Mouse (Mus musculus): Measurements from ENCODE around the gene Car11. TPM values are rescaled to one million over a fixed set of nuclear protein-coding genes. Genes with fewer than 3 reads are reported as not detected.
A peak's percentile ranks its signal among the peaks of the same experiment; 100 is the strongest.

Car11 gene
- total and polyA plus RNA-seq, 3 experiments = 0.77 to 1.5 TPM; not detected in 1

DNA sequence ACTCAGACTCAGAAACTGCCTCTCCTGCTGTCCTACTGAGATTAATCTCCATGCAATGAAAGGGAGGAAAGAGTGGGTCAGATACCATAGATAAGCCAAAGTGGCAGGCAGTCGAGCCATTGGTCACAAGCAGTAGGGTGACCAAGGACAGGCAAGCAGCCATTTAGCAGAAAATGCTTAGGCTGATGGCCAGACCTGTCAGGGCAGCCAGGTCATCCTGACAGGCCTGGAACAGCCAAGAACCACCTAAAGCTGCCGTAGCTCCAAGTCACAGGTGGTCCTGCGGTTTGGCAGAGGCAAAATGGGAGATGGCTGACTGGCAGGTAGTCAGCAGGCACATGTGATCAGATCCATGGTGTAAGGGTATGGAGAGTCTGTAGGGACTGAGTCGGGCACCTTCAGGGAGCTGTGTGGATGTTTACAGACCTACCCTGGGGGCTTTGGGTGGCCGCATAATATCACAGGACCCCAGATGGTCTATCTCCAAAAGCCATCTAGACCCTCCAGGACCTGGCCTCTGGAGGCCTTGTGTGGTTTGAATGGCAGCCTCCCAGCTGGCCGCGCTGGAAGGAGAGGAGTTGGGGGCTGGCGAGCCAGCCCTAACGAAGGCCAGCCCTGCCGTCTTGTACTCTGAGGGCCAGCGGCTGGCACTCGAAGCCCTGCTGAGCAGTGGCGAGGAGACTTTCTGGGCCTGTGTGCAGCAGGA is 22.2 kb downstream of the Car11 start:
- Histone ChIP-seq H3K27me3 (ENCODE audit: control insufficient read depth in 1 of 2, insufficient read depth in 2 of 2, low read length in 2 of 2) (no peaks in the 10 kb centered on the region), H3K27ac (ENCODE audit: control insufficient read depth, low read depth, low read length) (no peak overlapping the region), H3K36me3 (ENCODE audit: control insufficient read depth in 1 of 2, insufficient read depth in 2 of 2, low read length in 2 of 2) (peaks cover 2% of the 10 kb centered on the region in 2 experiments; a peak in 3 of 4 replicates), H3K4me1 (ENCODE audit: control insufficient read depth in 1 of 2, insufficient read depth in 2 of 2, low read length in 2 of 2) (no peaks in the 10 kb centered on the region), H3K4me3 (ENCODE audit: control insufficient read depth in 1 of 2, insufficient read depth in 1 of 2, low read depth in 2 of 2, low read length in 2 of 2) (no peak overlapping the region), H3K79me2 (ENCODE audit: control insufficient read depth, insufficient read depth, low read length, poor library complexity) (peaks cover 28% of the 10 kb centered on the region), H3K9ac (ENCODE audit: control insufficient read depth, low read depth, low read length, poor library complexity, severe bottlenecking) (no peak overlapping the region), H3K9me3 (replicated peaks; ENCODE audit: insufficient read depth, low read length) (no peaks in the 10 kb centered on the region)
- peak; percentile 43 for DNase-seq (ENCODE audit: low read depth, low spot score)
- TF ChIP-seq CTCF (IDR thresholded peaks at IDR 0.05 in 2 of 3, conservative IDR thresholded peaks at IDR 0.05 in 1 of 3; ENCODE audit: control insufficient read depth in 1 of 3, insufficient read depth in 1 of 3, low read depth in 2 of 3, low read length in 3 of 3, poor library complexity in 1 of 3, severe bottlenecking in 1 of 3) = no peak
- TF ChIP-seq MAX (IDR thresholded peaks at IDR 0.05; ENCODE audit: low read length) = no peak
- TF ChIP-seq EP300 (IDR thresholded peaks at IDR 0.05; ENCODE audit: low read depth in 1 of 2, low read length in 2 of 2) = no peak
- peak; percentile 3; the same call in 1 of the 2 replicates for TF ChIP-seq GATA1 (IDR thresholded peaks at IDR 0.05; ENCODE audit: low read depth, low read length)
- no peak for TF ChIP-seq GABPA (IDR thresholded peaks at IDR 0.05; ENCODE audit: low read depth, low read length)

- H3K4me1 ChIP-seq (ENCODE audit: control insufficient read depth in 1 of 2, insufficient read depth in 2 of 2, low read length in 2 of 2) = no peaks in the 10 kb centered on the region
- peaks cover 2% of the 10 kb centered on the region in 2 experiments; a peak in 3 of 4 replicates for H3K36me3 ChIP-seq (ENCODE audit: control insufficient read depth in 1 of 2, insufficient read depth in 2 of 2, low read length in 2 of 2)
- no peak overlapping the region for H3K9ac ChIP-seq (ENCODE audit: control insufficient read depth, low read depth, low read length, poor library complexity, severe bottlenecking)
- H3K27me3 ChIP-seq (ENCODE audit: control insufficient read depth in 1 of 2, insufficient read depth in 2 of 2, low read length in 2 of 2) = no peaks in the 10 kb centered on the region
- H3K9me3 ChIP-seq (replicated peaks; ENCODE audit: insufficient read depth, low read length) = no peaks in the 10 kb centered on the region
- H3K27ac ChIP-seq (ENCODE audit: control insufficient read depth, low read depth, low read length) = no peak overlapping the region
- DNase-seq (ENCODE audit: low read depth, low spot score) = no peak
- TF ChIP-seq GATA1 (IDR thresholded peaks at IDR 0.05; ENCODE audit: low read depth, low read length) = no peak
- TF ChIP-seq USF2 (IDR thresholded peaks at IDR 0.05; ENCODE audit: borderline replicate concordance in 1 of 2, insufficient read depth in 1 of 2, low read depth in 1 of 2, low read length in 2 of 2) = no peak
- no peak for TF ChIP-seq MYC (IDR thresholded peaks at IDR 0.05; ENCODE audit: low read depth, low read length)
- TF ChIP-seq ZMIZ1 (IDR thresholded peaks at IDR 0.05; ENCODE audit: low read depth, low read length) = no peak
- TF ChIP-seq BHLHE40 (IDR thresholded peaks at IDR 0.05; ENCODE audit: borderline replicate concordance, low read depth, low read length) = no peak
- TF ChIP-seq NRF1 (IDR thresholded peaks at IDR 0.05; ENCODE audit: insufficient read depth, low read depth, low read length, poor library complexity, severe bottlenecking) = no peak
- no peak for TF ChIP-seq ZNF384 (IDR thresholded peaks at IDR 0.05; ENCODE audit: low read depth, low read length)
- peaks cover 24% of the 10 kb centered on the region for H3K79me2 ChIP-seq (ENCODE audit: control insufficient read depth, insufficient read depth, low read length, poor library complexity)
- H3K4me3 ChIP-seq (ENCODE audit: control insufficient read depth in 1 of 2, insufficient read depth in 1 of 2, low read depth in 2 of 2, low read length in 2 of 2) = no peak overlapping the region
Observed at GRCm38 (mm10) chr7:45722348-45722713, 22.7 kb downstream of the Car11 start.

DNA sequence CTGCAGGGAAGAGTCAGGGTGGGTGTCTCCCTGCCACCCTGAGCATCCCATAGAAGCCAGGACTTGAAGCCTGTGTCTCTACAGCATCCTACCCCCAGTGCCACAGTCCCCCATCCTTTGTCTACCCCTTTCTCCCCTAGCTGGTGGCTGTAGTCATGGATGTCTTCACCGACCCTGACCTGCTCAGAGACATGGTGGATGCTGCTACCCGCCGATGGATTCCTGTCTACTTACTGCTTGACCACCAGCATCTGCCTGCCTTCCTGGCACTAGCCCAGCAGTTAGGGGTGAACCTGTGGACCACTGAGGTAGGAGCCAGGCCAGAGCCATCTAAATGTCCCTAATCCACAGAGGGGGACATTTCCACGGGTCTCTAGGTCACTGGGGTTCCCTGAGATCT is 23.7 kb downstream of the Car11 start:
- DNase-seq (ENCODE audit: low read depth, low spot score) = no peak
- Histone ChIP-seq H3K27me3 (ENCODE audit: control insufficient read depth in 1 of 2, insufficient read depth in 2 of 2, low read length in 2 of 2) (no peaks in the 10 kb centered on the region), H3K27ac (ENCODE audit: control insufficient read depth, low read depth, low read length) (no peak overlapping the region), H3K9me3 (replicated peaks; ENCODE audit: insufficient read depth, low read length) (no peaks in the 10 kb centered on the region), H3K79me2 (ENCODE audit: control insufficient read depth, insufficient read depth, low read length, poor library complexity) (peaks cover 18% of the 10 kb centered on the region), H3K9ac (ENCODE audit: control insufficient read depth, low read depth, low read length, poor library complexity, severe bottlenecking) (no peak overlapping the region), H3K4me1 (ENCODE audit: control insufficient read depth in 1 of 2, insufficient read depth in 2 of 2, low read length in 2 of 2) (no peaks in the 10 kb centered on the region), H3K4me3 (ENCODE audit: control insufficient read depth in 1 of 2, insufficient read depth in 1 of 2, low read depth in 2 of 2, low read length in 2 of 2) (no peak overlapping the region), H3K36me3 (ENCODE audit: control insufficient read depth in 1 of 2, insufficient read depth in 2 of 2, low read length in 2 of 2) (peaks cover 2% of the 10 kb centered on the region in 2 experiments; a peak in 3 of 4 replicates)
- no peak for TF ChIP-seq ZC3H11A (IDR thresholded peaks at IDR 0.05; ENCODE audit: low read depth, low read length)
- no peak for TF ChIP-seq TBP (IDR thresholded peaks at IDR 0.05; ENCODE audit: low read depth, low read length)
- TF ChIP-seq NRF1 (IDR thresholded peaks at IDR 0.05; ENCODE audit: insufficient read depth, low read depth, low read length, poor library complexity, severe bottlenecking) = no peak
- TF ChIP-seq MAFK (IDR thresholded peaks at IDR 0.05; ENCODE audit: borderline replicate concordance, low read depth, low read length) = no peak
- TF ChIP-seq TAL1 (IDR thresholded peaks at IDR 0.05; ENCODE audit: low read length) = no peak
- TF ChIP-seq POLR2A (IDR thresholded peaks at IDR 0.05; ENCODE audit: control insufficient read depth in 1 of 2, insufficient read depth in 1 of 2, low read depth in 1 of 2, low read length in 2 of 2, poor library complexity in 1 of 2) = no peak
- TF ChIP-seq MEF2A (IDR thresholded peaks at IDR 0.05; ENCODE audit: extremely low read depth, insufficient replicate concordance, low read depth, low read length, poor library complexity, severe bottlenecking) = no peak
- TF ChIP-seq ELF1 (IDR thresholded peaks at IDR 0.05; ENCODE audit: low read depth, low read length) = no peak
- TF ChIP-seq ZMIZ1 (IDR thresholded peaks at IDR 0.05; ENCODE audit: low read depth, low read length) = no peak
- no peak for TF ChIP-seq CHD1 (IDR thresholded peaks at IDR 0.05; ENCODE audit: low read depth, low read length)
- TF ChIP-seq GABPA (IDR thresholded peaks at IDR 0.05; ENCODE audit: low read depth, low read length) = no peak
- TF ChIP-seq E2F4 (IDR thresholded peaks at IDR 0.05; ENCODE audit: borderline replicate concordance, low read depth, low read length) = no peak
- TF ChIP-seq MYB (IDR thresholded peaks at IDR 0.05; ENCODE audit: low read depth, low read length) = no peak
- TF ChIP-seq RCOR1 (IDR thresholded peaks at IDR 0.05; ENCODE audit: low read depth, low read length) = no peak
- no peak for TF ChIP-seq RAD21 (IDR thresholded peaks at IDR 0.05; ENCODE audit: low read depth, low read length)

Measured in MEL (cell line).